Mouse (Mus musculus) telencephalon, adult 2 months (tissue): Measurements from ENCODE around the gene Acan.

ENCODE experiments used
- DNase-seq: peaks from one replicate; pipeline ENCODE4 v3.0.0-alpha.2; 2011; ENCODE audit warnings: low read depth, low spot score

The Acan gene

GRCm38 (mm10) chr7:79053383-79053889, at the start of gene Acan:
TSS of gene Acan (plus strand) at chr7:79053483.
- DNase-seq = no peak

GRCm38 (mm10) chr7:79021293-79021905, 31.9 kb upstream of the Acan start:
- no peak for DNase-seq

- DNase-seq = no peak
These were observed 24.1 kb upstream of the Acan start for GRCm38 (mm10) chr7:79029138-79029537.

GRCm38 (mm10) chr7:79033745-79034144, 19.5 kb upstream of the Acan start:
- DNase-seq = no peak

- no peak for DNase-seq
These were observed 18.8 kb upstream of the Acan start for GRCm38 (mm10) chr7:79034521-79034920.

GRCm38 (mm10) chr7:79052081-79052480, 1.2 kb upstream of the Acan start:
- no peak for DNase-seq

- DNase-seq = no peak
These were observed 531 bp upstream of the Acan start for GRCm38 (mm10) chr7:79052521-79053382.

- no peak for DNase-seq
These were observed 828 bp downstream of the Acan start for GRCm38 (mm10) chr7:79054111-79054510.

- DNase-seq = no peak
These were observed 5.3 kb downstream of the Acan start for GRCm38 (mm10) chr7:79058546-79058945.

- DNase-seq = no peak
These were observed 14.2 kb downstream of the Acan start for GRCm38 (mm10) chr7:79067466-79067865.

- no peak for DNase-seq
These were observed 14.9 kb downstream of the Acan start for GRCm38 (mm10) chr7:79068231-79068630.

GRCm38 (mm10) chr7:79079212-79079611, 25.9 kb downstream of the Acan start:
- no peak for DNase-seq

GRCm38 (mm10) chr7:79080572-79081399, 27.5 kb downstream of the Acan start:
- DNase-seq = peak; percentile 17

GRCm38 (mm10) chr7:79089111-79089510, 35.8 kb downstream of the Acan start:
- no peak for DNase-seq

- no peak for DNase-seq
These were observed 43.2 kb downstream of the Acan start for GRCm38 (mm10) chr7:79096492-79096891.

GRCm38 (mm10) chr7:79113848-79114247, 60.6 kb downstream of the Acan start:
- no peak for DNase-seq

- DNase-seq = peak; percentile 22
These were observed 70.2 kb downstream of the Acan start for GRCm38 (mm10) chr7:79123465-79123864.

GRCm38 (mm10) chr7:79129883-79130282, 76.6 kb downstream of the Acan start:
- no peak for DNase-seq

- no peak for DNase-seq
These were observed 77.1 kb downstream of the Acan start for GRCm38 (mm10) chr7:79130385-79130784.

- DNase-seq = no peak
These were observed 77.7 kb downstream of the Acan start, which contains the start of gene Hapln3 for GRCm38 (mm10) chr7:79130843-79131444. TSS of gene Hapln3 (minus strand) at chr7:79131018.

GRCm38 (mm10) chr7:79133391-79133790, 80.1 kb downstream of the Acan start:
- DNase-seq = no peak
